Mouse (Mus musculus) left cerebral cortex, adult 18-20 months (tissue): ENCODE results near the gene Yipf6. TPM values are rescaled to one million over a fixed set of nuclear protein-coding genes. Genes with fewer than 3 reads are reported as not detected.
A peak's percentile ranks its signal among the peaks of the same experiment; 100 is the strongest.
"Not testable (repeated sequence)": the region's sequence is repeated elsewhere in the genome, so short reads cannot be mapped to it uniquely, and the experiment has no call there.

Experiments used
- DNase-seq, 2 experiments: peaks; one replicate each; pipeline ENCODE4 v3.0.0; 2021 to 2022; ENCODE audit warnings: low spot score in 2 of 2, mixed read lengths in 1 of 2
- long read RNA-seq, 2 experiments: library from polyadenylated mRNA; stranded (forward); transcript quantifications; one replicate each; pipeline ENCODE4 v2.0.0; 2021
- total RNA-seq, 2 experiments: library from RNA; stranded (reverse); gene quantifications; 2 replicates each; pipeline ENCODE4 v1.2.3; 2021

The Yipf6 gene
- 10 to 100 TPM; 33.0 to 35.1 TPM for total RNA-seq
- long read RNA-seq, experiment 1, full-length matches to known transcripts: 35 of 48 reads
- long read RNA-seq, experiment 1, partial matches to known transcripts: 0 of 48 reads
- long read RNA-seq, experiment 1, other reads (novel, unspliced or antisense): 13 of 48 reads
- long read RNA-seq, experiment 2, full-length matches to known transcripts: 22 of 33 reads
- long read RNA-seq, experiment 2, partial matches to known transcripts: 0 of 33 reads
- long read RNA-seq, experiment 2, other reads (novel, unspliced or antisense): 11 of 33 reads

- no peak for DNase-seq
These were observed at the start of gene Yipf6 for GRCm38 (mm10) chrX:98936101-98936500. TSS of gene Yipf6 (plus strand) at chrX:98936316.

DNA sequence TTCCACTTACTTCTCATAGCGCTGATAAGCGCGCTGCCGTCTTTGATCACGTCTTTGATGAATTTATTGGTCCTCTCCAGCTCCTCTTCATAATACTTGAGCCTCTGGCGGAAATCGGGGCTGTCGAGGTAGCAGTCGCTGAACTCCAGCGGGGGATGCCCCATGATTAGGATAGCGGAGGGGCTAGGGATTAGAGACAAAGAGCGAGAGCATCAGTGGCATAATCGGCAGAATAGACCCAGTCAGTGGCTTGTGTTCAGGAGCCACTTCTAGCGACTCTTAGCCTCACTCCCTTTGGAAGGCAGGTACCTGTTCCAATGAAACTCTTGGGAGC is 46.1 kb upstream of the Yipf6 start:
- DNase-seq: no peak

GRCm38 (mm10) chrX:98890406-98891116 is 45.6 kb upstream of the Yipf6 start, which contains the start of gene Ophn1:
TSS of gene Ophn1 (minus strand) at chrX:98891025.
- DNase-seq: peak; percentile 58 to 74

- no peak for DNase-seq
These were observed 37.8 kb upstream of the Yipf6 start for GRCm38 (mm10) chrX:98898307-98898706.

DNA sequence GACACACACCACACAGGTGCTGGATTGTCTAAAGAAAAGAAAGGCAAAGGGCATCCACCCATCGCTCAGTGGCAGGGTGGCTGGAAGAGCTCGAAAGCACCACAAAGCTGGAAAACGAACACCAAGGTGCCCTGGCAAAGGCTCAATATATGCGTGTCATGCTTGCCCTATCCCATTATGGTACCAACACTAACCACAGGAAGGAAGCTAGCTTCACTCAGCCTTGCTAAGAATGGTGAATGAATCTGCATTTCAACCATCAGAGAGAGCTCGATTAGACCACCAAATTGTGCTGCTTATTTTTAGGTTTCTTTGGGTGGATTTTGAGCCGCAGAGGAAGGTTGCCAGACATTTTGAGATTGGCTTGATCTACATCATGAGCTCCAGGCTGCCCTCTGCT is 31.9 kb upstream of the Yipf6 start:
- DNase-seq: no peak

- no peak for DNase-seq
These were observed 27.2 kb upstream of the Yipf6 start for GRCm38 (mm10) chrX:98908910-98909309.

DNA sequence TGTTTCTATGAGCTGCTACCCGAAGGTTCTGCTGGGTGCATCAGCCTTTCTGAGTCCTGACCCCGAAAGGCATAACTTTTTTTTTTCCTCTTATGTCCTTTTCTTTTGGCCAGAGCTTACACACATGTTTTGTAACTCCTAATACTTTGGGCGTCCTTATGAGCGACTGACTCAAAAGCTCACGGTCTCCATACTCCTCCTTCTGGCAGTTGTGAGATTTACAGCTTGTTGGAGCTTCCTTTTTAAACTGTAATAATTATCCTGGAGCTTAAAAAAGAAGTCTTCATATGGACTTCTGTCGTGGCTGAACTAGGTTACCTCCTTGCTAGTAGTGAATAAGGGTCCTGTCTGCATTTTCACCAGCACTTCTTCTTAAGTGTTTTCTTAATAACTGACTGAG is 16.7 kb upstream of the Yipf6 start:
- DNase-seq: peak; percentile 15 to 18

DNA sequence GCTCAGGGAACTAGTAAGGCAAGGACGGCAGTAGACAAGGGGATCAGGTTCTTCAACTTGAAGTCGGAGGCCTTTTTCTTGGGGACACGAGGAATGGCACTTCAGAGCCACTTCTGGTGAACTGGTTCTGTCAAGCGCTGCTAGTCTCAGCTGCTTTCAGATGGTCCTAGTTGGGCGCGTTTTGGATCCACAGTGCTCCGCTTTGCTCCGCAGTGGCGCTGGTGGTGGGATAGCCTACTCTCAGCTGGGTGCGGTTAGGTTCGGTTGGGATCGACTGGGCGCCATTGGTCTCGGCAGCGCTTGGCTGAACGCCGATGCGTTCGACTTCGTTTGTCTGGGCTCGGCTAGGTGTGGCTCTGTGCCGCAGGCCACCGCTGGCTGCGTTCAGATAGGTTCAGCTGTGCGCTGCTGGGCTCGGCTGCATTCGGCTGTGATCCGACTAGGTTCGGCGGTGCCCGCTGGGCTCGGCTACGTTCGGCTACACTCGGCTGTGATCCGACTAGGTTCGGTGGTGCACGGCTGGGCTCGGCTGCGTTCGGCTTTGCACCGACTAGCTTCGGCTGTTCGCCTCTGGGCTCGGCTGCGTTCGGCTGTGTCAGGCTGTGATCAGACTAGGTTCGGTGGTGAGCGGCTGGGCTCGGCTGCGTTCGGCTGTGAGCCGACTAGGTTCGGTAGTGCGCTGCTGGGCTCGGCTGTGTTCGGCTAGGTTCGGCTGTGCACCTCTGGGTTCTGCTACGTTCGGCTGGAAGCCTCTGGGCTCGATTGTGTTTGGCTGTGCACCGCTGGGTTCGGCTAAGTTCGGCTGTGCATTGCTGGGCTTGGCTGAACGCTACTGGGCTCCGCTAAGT is 815 bp downstream of the Yipf6 start:
- peak; percentile 93 to 94 for DNase-seq

- peak; percentile 89 to 92 for DNase-seq
These were observed 1.6 kb downstream of the Yipf6 start for GRCm38 (mm10) chrX:98937555-98938294.

DNA sequence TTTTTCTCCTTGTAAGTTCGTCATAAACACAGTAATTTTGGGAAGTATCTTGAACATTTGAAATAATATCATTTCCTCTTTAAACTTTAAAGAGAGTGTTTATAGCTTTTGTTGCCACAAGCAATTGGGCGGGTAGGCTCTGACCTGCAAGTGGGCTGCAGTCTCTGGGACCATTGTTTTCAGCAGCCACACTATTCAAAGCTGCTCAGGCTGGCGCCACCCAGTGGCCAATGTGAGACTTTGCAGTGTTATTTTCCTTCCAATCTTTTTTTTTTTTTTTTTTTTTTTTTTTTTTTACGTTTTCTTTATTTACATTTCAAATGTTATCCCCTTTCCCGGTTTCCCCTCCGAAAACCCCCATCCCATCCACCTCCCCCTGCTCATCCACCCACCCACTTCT is 17.8 kb downstream of the Yipf6 start:
- peak in 1 of 2 experiments; percentile 14 for DNase-seq

DNA sequence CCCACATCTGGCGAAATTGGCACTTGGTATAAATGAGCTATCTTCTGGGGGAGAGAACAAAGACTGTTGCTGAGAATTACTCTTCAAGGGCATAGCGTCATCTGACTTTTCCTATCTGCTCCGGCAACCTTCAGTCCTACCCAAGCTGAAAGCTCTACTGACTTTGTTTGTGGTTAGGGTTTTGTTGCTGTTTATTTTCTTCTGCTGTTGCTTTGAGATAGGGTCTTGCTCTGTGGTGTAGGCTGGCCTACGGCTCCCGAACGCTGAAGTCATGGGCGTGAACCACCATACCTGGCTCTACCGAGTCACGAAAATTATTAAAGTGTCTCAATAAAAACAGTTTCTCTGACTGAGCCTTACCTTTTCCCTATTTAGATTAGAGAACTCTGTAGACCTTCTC is 22.2 kb downstream of the Yipf6 start:
- DNase-seq: no peak

- no peak for DNase-seq
These were observed 22.9 kb downstream of the Yipf6 start for GRCm38 (mm10) chrX:98959050-98959449.

DNA sequence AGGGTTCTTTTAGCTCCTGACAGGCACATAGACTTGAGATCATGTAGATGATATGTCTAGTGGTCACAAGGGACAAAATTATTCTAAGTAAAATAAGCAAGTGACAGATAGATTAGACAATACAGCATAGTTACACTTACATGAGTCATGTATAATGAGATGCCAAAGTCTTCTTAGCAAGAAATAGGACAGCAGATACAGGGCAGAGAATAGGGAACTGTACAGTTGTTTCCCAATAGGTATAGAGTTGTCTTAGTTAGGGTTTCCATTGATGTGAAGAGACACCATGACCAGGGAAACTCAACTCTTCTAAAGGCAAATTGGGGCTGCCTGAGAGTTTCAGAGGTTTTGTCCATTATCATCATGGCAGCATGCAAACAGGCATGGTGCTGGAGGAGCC is 27.6 kb downstream of the Yipf6 start:
- no peak for DNase-seq

- DNase-seq: no peak
These were observed 28.4 kb downstream of the Yipf6 start for GRCm38 (mm10) chrX:98964513-98964912.

GRCm38 (mm10) chrX:98986611-98987010 is 50.5 kb downstream of the Yipf6 start:
- not testable (repeated sequence) for DNase-seq

GRCm38 (mm10) chrX:98989574-98989973 is 53.5 kb downstream of the Yipf6 start:
- peak; percentile 25 to 57 for DNase-seq

Other genes starting within 250 kb of the Yipf6 start
- 10 to 100 TPM; 41.0 to 42.4 TPM for gene Ophn1, start 45.3 kb upstream of the Yipf6 start, total RNA-seq
- 10 to 100 TPM; 34.6 to 36.1 TPM for gene Stard8, start 66.9 kb downstream of the Yipf6 start, total RNA-seq
- gene Efnb1, start 199.8 kb downstream of the Yipf6 start, total RNA-seq: 10 to 100 TPM; 22.2 to 22.9 TPM